Mouse (Mus musculus) myocyte (in vitro differentiated cells): Measurements from ENCODE around the gene Iffo2. TPM values are rescaled to one million over a fixed set of nuclear protein-coding genes. Genes with fewer than 3 reads are reported as not detected.
A peak's percentile ranks its signal among the peaks of the same experiment; 100 is the strongest.

Source experiments
- H3K27me3 ChIP-seq: one replicate; pipeline ENCODE4 v1.6.1; 2011; ENCODE audit not compliant: control insufficient read depth, insufficient read depth, insufficient read length
- H3K36me3 ChIP-seq: one replicate; pipeline ENCODE4 v1.6.1; 2011; ENCODE audit not compliant: control insufficient read depth, insufficient read depth
- H3K4me2 ChIP-seq: one replicate; pipeline ENCODE4 v1.6.1; 2011; ENCODE audit warnings: low read depth, control low read depth
- H3K4me3 ChIP-seq: one replicate; pipeline ENCODE4 v1.5.1; 2011; ENCODE audit warnings: mild to moderate bottlenecking, control low read depth, moderate library complexity
- H3K79me2 ChIP-seq: one replicate; pipeline ENCODE4 v1.6.1; 2011; ENCODE audit not compliant: control insufficient read depth, insufficient read depth
- H3ac ChIP-seq: one replicate; pipeline ENCODE4 v1.6.1; 2011; ENCODE audit not compliant: control insufficient read depth, insufficient read length
- CEBPB ChIP-seq: IDR thresholded peaks from 2 replicates; pipeline ENCODE4 v1.6.1; 2011; ENCODE audit warnings: mild to moderate bottlenecking, moderate library complexity; ENCODE audit not compliant: poor library complexity, insufficient read depth, severe bottlenecking
- E2F4 ChIP-seq: IDR thresholded peaks from one replicate; pipeline ENCODE4 v1.6.1; 2011; ENCODE audit warnings: mild to moderate bottlenecking, control low read depth, moderate library complexity; ENCODE audit not compliant: insufficient read depth
- MAX ChIP-seq: IDR thresholded peaks from one replicate; pipeline ENCODE4 v1.6.1; 2011; ENCODE audit warnings: low read depth, mild to moderate bottlenecking, control low read depth
- MYOD1 ChIP-seq, 3 experiments: IDR thresholded peaks; one replicate each; pipeline ENCODE4 v1.6.1; 2011; ENCODE audit warnings: control low read depth in 2 of 3, low read depth in 2 of 3, mild to moderate bottlenecking in 2 of 3, moderate library complexity in 1 of 3; ENCODE audit not compliant: insufficient read length in 2 of 3, control insufficient read depth in 1 of 3
- MYOG ChIP-seq, 3 experiments: IDR thresholded peaks; one replicate each; pipeline ENCODE4 v1.6.1; 2011; ENCODE audit warnings: control low read depth in 2 of 3, low read depth in 2 of 3, mild to moderate bottlenecking in 2 of 3; ENCODE audit not compliant: insufficient read length in 2 of 3, control insufficient read depth in 1 of 3, insufficient read depth in 1 of 3
- POLR2A ChIP-seq: IDR thresholded peaks from one replicate; pipeline ENCODE4 v1.6.1; 2011; ENCODE audit warnings: low read depth, mild to moderate bottlenecking, control low read depth, moderate library complexity; ENCODE audit not compliant: insufficient read length
- POLR2AphosphoS2 ChIP-seq: IDR thresholded peaks from one replicate; pipeline ENCODE4 v1.6.1; 2011; ENCODE audit warnings: low read depth, control low read depth; ENCODE audit not compliant: insufficient read length
- REST ChIP-seq: IDR thresholded peaks from one replicate; pipeline ENCODE4 v1.6.1; 2011; ENCODE audit warnings: mild to moderate bottlenecking, control low read depth, moderate library complexity; ENCODE audit not compliant: insufficient read depth, insufficient read length
- SRF ChIP-seq: IDR thresholded peaks from one replicate; pipeline ENCODE4 v1.6.1; 2011; ENCODE audit warnings: low read depth; ENCODE audit not compliant: control insufficient read depth, insufficient read length
- TCF12 ChIP-seq: IDR thresholded peaks from one replicate; pipeline ENCODE4 v1.6.1; 2011; ENCODE audit warnings: mild to moderate bottlenecking, control low read depth; ENCODE audit not compliant: poor library complexity, insufficient read depth, severe bottlenecking
- TCF3 ChIP-seq: IDR thresholded peaks from one replicate; pipeline ENCODE4 v1.6.1; 2011; ENCODE audit warnings: low read depth, control low read depth; ENCODE audit not compliant: insufficient read length
- USF1 ChIP-seq: IDR thresholded peaks from one replicate; pipeline ENCODE4 v1.6.1; 2011; ENCODE audit warnings: low read depth, mild to moderate bottlenecking, control low read depth, moderate library complexity
- polyA plus RNA-seq: library from polyadenylated mRNA; unstranded; fragments of >200 nt; fragmentation: generic; extraction: Trizol; gene quantifications from one replicate; pipeline ENCODE4 v1.2.1, GENCODE M21; 2012; ENCODE audit warnings: missing spikeins

Gene Iffo2
- polyA plus RNA-seq, 1 experiment, result 12.1 TPM

DNA sequence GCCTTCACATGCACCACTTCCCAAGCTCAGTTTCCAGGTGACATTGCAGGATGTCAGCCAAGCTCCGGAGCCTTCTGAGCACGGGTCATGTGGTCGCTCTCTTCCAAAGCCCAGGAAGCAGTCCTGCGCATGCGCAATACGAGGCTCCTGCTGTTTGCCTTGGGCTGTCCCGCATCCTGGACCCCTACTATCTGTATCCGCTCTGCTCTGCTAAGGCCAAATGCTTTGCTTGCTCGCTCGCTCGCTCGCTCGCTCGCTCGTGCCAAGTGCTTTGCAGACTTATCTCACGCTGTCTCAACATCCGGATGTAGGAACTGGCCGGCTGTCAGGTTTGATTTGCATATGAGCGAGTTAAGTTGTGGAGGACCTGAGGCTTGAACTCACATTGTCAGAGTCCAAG is 25.6 kb downstream of the Iffo2 start:
- no peaks in the 10 kb centered on the region for H3K36me3 ChIP-seq
- TF ChIP-seq USF1 (no peak), MAX (no peak), REST (no peak), POLR2A (no peak), TCF12 (no peak), MYOD1 (IDR thresholded peaks at IDR 0.05; ENCODE audit: control insufficient read depth in 1 of 3, insufficient read length in 2 of 3, low read depth in 2 of 3) (no peak), SRF (no peak), TCF3 (no peak), POLR2AphosphoS2 (no peak), E2F4 (no peak), MYOG (IDR thresholded peaks at IDR 0.05; ENCODE audit: control insufficient read depth in 1 of 3, insufficient read depth in 1 of 3, insufficient read length in 2 of 3, low read depth in 2 of 3) (no peak), CEBPB (no peak)
- no peak overlapping the region for H3ac ChIP-seq
- H3K4me2 ChIP-seq, result no peak overlapping the region
- no peak overlapping the region for H3K4me3 ChIP-seq
- no peaks in the 10 kb centered on the region for H3K27me3 ChIP-seq
- no peaks in the 10 kb centered on the region for H3K79me2 ChIP-seq

DNA sequence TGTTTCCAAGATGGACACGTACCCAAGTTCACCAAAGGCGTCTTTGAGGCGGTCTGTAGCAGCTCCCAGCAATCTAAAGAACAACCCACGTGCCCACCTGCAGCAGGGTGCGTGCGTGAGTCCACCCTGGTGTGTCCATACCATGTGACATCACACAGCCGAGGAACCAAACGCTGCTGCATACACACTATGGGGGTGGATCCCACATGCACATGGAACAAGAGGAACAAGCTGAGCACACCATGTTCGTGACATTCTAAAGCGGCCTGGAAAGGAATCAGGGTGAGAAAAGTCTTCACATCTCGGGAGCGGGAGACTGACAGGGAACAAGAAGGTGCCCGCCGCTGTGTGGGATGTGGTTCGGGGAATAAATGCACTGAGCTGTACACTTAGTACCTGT is 38.0 kb downstream of the Iffo2 start:
- no peaks in the 10 kb centered on the region for H3K36me3 ChIP-seq
- no peaks in the 10 kb centered on the region for H3K79me2 ChIP-seq
- no peak overlapping the region for H3K4me3 ChIP-seq
- no peak overlapping the region for H3ac ChIP-seq
- TF ChIP-seq USF1 (no peak), REST (no peak), MAX (no peak)
- H3K4me2 ChIP-seq, result no peak overlapping the region
- H3K27me3 ChIP-seq, result no peaks in the 10 kb centered on the region

DNA sequence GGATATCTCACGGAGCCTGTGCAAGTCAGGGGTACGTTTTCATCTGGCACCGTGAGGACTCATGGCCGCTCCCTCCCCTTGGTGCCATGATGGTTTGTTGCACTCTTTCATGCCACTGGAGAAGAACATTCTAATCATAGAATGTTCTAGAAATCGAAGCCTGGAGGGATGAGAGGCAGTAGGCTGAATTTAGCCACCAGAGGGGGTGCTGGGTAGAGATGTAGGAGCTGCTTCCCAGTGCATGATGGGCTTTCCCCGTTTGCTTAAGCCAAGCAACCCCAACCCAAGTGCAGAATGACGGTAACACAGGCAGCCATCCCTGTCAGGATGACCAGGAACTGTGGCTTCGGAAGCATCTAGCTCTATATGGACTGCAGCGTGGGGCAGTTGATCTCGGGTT is 40.4 kb downstream of the Iffo2 start:
- no peak overlapping the region for H3K4me2 ChIP-seq
- H3K27me3 ChIP-seq, result no peaks in the 10 kb centered on the region
- TF ChIP-seq MAX (no peak), SRF (no peak), MYOD1 (IDR thresholded peaks at IDR 0.05; ENCODE audit: control insufficient read depth in 1 of 3, insufficient read length in 2 of 3, low read depth in 2 of 3) (no peak), E2F4 (no peak)
- H3K36me3 ChIP-seq, result no peaks in the 10 kb centered on the region
- peaks cover 5% of the 10 kb centered on the region for H3K79me2 ChIP-seq
- H3ac ChIP-seq, result no peak overlapping the region
- H3K4me3 ChIP-seq, result no peak overlapping the region

DNA sequence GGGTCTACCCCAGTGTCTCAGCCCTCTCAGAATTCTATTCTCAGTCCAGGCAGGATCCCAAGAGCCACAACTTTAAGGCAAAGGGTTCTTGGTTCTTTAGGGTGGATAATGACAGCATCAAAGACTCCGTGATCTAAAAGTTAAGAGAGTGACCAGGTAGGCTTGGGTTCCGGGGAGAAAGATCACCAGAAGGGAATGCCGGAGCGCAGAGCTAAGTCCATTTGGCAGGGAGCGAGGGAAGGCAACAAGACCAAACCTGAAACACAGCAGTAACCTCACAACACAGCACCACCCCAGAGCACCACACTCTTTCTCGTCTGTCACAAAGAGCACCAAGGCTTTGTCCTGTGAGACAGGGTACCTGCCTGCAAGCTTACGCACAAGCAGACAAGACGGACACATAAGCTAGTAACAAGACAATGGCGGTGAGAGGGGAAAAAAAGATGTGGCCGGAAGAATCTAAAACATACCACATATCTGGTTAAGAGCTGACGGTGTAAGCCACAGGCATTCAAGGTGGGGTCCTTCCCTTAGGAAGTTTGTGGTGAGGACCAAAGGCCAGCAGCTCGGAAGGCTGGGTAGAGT is 42.7 kb downstream of the Iffo2 start:
- H3K27me3 ChIP-seq, result no peaks in the 10 kb centered on the region
- no peak overlapping the region for H3ac ChIP-seq
- no peak overlapping the region for H3K4me2 ChIP-seq
- TF ChIP-seq POLR2A, result no peak
- no peak for TF ChIP-seq TCF3
- no peak for TF ChIP-seq POLR2AphosphoS2
- TF ChIP-seq MYOD1 (IDR thresholded peaks at IDR 0.05; ENCODE audit: control insufficient read depth in 1 of 3, insufficient read length in 2 of 3, low read depth in 2 of 3), result no peak
- no peak for TF ChIP-seq MYOG (IDR thresholded peaks at IDR 0.05; ENCODE audit: control insufficient read depth in 1 of 3, insufficient read depth in 1 of 3, insufficient read length in 2 of 3, low read depth in 2 of 3)
- TF ChIP-seq REST, result no peak
- TF ChIP-seq SRF, result no peak
- no peak for TF ChIP-seq E2F4
- no peak for TF ChIP-seq MAX
- TF ChIP-seq CEBPB, result no peak
- no peak for TF ChIP-seq TCF12
- TF ChIP-seq USF1, result no peak
- H3K79me2 ChIP-seq, result peaks cover 28% of the 10 kb centered on the region
- no peak overlapping the region for H3K4me3 ChIP-seq
- no peaks in the 10 kb centered on the region for H3K36me3 ChIP-seq

DNA sequence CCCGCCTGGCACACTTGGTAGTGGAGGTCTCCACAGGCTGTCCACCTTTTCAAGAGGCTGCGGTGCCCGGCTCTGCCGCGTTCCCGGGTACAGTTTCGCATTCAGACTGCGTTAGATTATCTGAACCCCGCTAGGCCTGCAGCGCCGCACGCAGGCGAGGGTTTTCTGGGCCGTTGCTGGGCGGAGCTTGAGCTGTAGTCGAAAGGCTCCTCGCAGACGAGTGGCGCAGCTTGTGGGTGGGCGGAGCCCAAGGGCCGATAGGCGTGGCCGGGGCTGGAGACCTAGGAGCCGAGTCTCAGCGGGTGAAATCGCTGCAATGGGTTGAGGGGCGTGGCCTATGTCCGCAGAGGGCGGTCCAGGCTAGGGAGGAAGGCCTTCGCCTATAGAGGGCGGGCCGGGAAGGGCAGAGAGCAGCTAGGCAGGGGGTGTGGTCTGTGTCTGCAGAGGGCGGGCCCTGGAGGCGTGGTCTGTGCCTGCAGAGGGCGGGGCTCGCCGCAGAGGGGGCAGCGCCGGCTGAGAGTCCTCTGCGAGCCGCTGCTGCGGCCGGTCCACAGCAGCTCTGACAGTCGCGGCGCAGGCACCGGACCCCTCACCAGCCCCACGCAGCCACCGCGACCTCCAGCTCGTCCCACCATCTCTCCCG is 43.9 kb downstream of the Iffo2 start:
- Histone ChIP-seq H3K36me3 (no peaks in the 10 kb centered on the region), H3K4me3 (peak overlapping the region; percentile 84), H3K79me2 (peaks cover 40% of the 10 kb centered on the region), H3ac (peak overlapping the region; percentile 90), H3K27me3 (no peaks in the 10 kb centered on the region), H3K4me2 (peak overlapping the region; percentile 97)
- TF ChIP-seq REST (no peak), TCF12 (no peak), SRF (peak; percentile 9), TCF3 (no peak), USF1 (no peak), POLR2AphosphoS2 (peak; percentile 98), POLR2A (peak; percentile 100), E2F4 (no peak), CEBPB (no peak), MAX (no peak), MYOD1 (IDR thresholded peaks at IDR 0.05; ENCODE audit: control insufficient read depth in 1 of 3, insufficient read length in 2 of 3, low read depth in 2 of 3) (peak in 2 of 3 experiments; percentile 2 to 47), MYOG (IDR thresholded peaks at IDR 0.05; ENCODE audit: control insufficient read depth in 1 of 3, insufficient read depth in 1 of 3, insufficient read length in 2 of 3, low read depth in 2 of 3) (no peak)
